Comparison of ENCODE assay signal across 19 mouse cellular contexts in genomic region chr15:79997988-79998387, GRCm38 (mm10).
"Had no signal": no experiment of that assay in that cellular context is flagged by ENCODE, and none has a peak within 500 bp of the region (broad histone marks: within the 10 kb centered on the region; RNA-seq: fewer than 3 reads in every experiment).

No protein-coding gene starts in this region.

- H3K9ac ChIP-seq: liver, embryonic 13.5 days; liver, embryonic 15.5 days; liver, postnatal 0 days; midbrain, embryonic 12.5 days; neural tube, embryonic 13.5 days; neural tube, embryonic 15.5 days; stomach, embryonic 15.5 days had no signal

- H3K27ac ChIP-seq: liver, embryonic 13.5 days; liver, embryonic 15.5 days; midbrain, embryonic 10.5 days; midbrain, embryonic 12.5 days; neural tube, embryonic 13.5 days; neural tube, embryonic 15.5 days; stomach, embryonic 15.5 days; stomach, postnatal 0 days had no signal

- DNase-seq: liver, embryonic 13.5 days; liver, postnatal 0 days; midbrain, embryonic 14.5 days; retina, postnatal 1 day; right cerebral cortex, adult 18-20 months; right cerebral cortex, postnatal 14 days; thymus, adult 2 months; thymus, postnatal 25 days; thymus, postnatal 4 days had no signal

- H3K4me1 ChIP-seq: liver, embryonic 15.5 days; midbrain, embryonic 12.5 days; neural tube, embryonic 13.5 days; neural tube, embryonic 15.5 days; stomach, embryonic 15.5 days had no signal

- H3K27me3 ChIP-seq: liver, embryonic 13.5 days; liver, embryonic 15.5 days; midbrain, embryonic 12.5 days; neural tube, embryonic 13.5 days; neural tube, embryonic 15.5 days; stomach, embryonic 15.5 days had no signal

- H3K4me2 ChIP-seq: liver, embryonic 11.5 days; liver, embryonic 13.5 days; liver, embryonic 15.5 days; midbrain, embryonic 12.5 days; neural tube, embryonic 13.5 days; neural tube, embryonic 15.5 days; stomach, embryonic 15.5 days had no signal

- H3K9me3 ChIP-seq: liver, embryonic 13.5 days; liver, embryonic 15.5 days; midbrain, embryonic 10.5 days; midbrain, embryonic 12.5 days; neural tube, embryonic 13.5 days; neural tube, embryonic 15.5 days; stomach, embryonic 15.5 days had no signal

- H3K36me3 ChIP-seq: liver, embryonic 13.5 days; liver, embryonic 15.5 days; midbrain, embryonic 10.5 days; midbrain, embryonic 12.5 days; neural tube, embryonic 13.5 days; neural tube, embryonic 15.5 days; stomach, embryonic 15.5 days had no signal

- H3K4me3 ChIP-seq: liver, embryonic 13.5 days; liver, embryonic 15.5 days; midbrain, embryonic 10.5 days; midbrain, embryonic 12.5 days; myocyte; neural tube, embryonic 13.5 days; neural tube, embryonic 15.5 days; stomach, embryonic 15.5 days had no signal

- ATAC-seq: liver, postnatal 0 days; midbrain, embryonic 16.5 days had no signal
